Mouse (Mus musculus): ENCODE data around the gene Aars.
"Not testable (repeated sequence)": the region's sequence is repeated elsewhere in the genome, so short reads cannot be mapped to it uniquely, and the experiment has no call there.

Gene Aars

GRCm38 (mm10) chr8:111032916-111033315, at the start of gene Aars:
Gene Aars, plus strand, starts transcription at chr8:111033144.
- no peak for DNase-seq (ENCODE audit: low spot score)

DNA sequence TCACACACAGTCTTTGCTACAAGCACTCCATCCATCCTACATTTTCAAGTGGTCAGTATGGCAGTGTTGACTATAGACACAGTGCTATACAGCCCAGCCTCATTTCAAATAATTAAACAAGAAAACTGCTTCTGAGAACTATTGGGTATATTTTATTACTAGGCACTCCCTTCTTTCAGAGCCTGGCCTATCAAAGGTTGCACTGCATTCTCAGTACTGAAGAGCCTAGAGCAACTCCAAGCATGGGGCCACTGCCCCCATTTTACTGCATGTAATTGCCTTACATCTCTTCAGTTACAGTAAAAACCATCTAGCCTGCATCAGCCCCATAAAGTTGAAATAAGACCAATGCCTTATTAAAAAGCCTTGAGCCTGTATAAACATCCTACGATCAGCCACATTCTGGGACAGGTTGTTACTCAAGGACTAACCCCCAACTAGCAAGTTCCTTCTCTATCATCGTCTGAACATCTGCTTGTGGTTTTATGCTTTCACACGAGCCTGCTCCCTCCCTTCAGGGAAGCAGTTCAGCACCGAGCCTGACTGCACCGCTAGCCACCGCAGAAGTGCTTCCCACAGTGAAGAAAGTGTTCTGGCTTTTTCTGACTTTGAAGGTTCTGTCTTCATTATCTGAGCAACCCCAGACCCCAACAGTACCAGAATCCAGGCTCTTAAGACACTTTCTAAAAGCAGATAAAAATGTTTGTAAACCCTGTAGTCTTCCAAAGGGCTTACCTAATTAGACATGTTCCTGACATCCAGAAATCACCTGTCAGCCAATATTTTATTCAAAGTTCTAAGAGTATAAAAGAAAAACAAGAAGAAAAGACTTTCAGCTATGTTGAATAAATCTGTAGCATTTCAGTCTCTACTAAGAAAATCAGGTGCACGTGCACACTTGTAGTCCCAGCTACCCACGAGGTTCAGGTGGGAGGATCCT, 44.9 kb upstream of the Aars start:
- DNase-seq (ENCODE audit: low spot score) = no peak

DNA sequence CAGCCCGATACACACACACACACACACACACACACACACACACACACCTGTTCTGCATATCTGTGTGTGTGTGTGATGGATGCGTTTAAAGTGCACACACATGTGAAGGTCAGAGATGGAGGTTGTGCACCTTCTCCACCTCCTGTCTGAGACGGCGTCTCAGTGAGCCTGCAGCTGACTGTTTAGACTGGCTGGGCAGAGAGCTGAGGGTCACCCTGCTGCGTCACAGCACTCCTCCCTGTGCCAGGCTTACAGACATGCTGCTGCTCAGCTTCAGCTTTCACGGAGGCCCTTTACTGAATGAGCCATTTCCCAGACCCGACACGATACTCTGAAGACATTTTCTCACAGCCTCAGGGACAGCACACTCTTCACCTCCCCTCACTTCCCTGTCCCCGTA, 42.9 kb upstream of the Aars start:
- no peak for DNase-seq (ENCODE audit: low spot score)

DNA sequence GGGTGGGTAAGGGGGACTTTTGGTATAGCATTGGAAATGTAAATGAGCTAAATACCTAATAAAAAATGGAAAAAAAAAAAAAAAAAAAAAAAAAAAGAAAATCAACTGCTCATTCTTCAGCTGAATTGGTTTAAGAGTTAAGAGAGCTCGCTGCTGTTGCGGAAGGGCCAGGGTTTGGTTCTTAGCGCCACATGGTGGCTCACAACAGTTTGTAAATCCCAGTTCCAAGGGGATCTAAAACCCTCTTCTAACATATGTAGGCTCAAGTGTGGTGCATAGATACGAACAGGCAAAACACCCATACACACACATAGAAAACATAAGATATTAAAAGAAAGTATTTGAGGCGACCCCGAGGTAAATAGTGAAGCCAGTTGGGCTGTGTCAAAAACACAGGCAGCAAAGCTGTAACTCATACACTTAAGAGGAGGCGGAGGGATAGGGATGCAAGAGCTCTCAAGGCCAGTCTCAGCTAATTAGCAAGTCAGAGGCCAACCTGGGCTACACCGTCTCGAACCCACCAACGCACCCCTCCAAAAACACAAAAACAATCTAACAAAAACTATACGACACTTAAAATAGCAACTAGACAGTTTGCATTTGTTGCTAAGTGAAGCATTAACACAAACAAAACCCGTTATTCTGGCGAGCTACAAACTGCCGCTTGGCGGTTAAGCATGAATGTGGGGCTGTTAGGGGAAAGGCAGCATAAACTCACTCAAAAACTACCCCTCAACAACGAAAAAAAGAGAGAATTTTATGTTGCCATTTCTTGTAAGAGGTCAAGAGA, 36.1 kb upstream of the Aars start:
- DNase-seq (ENCODE audit: low spot score) = no peak

DNA sequence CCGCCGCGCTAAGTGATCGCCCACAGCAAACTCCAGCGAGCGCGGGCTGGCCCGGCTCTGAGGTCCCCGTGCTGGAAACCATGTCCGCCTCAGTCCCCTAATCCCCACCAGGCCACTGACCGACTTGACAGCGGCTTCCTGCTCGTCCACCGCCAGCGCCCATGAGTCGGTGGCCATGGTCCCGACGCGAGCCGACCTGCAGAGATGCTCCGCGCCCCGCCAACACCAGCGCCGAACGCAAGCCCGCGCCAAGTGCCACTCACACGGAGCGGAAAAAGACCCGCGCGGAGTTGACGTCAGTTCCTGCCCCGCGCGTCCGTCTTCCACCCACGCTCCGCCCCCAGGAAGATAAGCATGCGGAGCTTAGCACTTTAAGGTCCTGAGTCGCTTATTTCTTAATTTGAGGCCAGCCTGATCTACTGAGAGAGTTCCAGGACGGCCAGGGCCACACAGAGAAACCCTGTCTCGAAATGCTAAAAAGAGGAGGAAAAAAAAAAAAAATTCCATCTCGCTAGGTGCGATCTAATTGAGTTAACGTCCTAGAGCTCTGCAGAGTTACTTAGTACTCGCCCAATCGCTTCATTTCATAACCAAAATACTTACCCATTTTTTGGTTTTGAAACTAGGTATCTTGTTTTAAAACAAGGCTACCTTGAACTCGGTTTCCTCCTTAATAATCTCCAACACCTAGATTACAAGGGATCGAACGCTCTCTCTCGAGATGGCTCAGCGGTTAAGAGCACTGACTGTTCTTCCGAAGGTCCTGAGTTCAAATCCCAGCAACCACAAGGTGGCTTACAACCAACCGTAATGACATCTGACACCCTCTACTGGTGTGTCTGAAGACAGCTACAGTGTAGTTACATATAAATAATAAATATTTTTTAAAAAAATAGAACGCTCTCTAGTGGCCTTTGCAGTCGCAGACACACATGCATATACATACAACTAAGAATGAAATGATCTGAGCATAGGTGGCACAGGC, 35.1 kb upstream of the Aars start, which contains the start of gene Ddx19a:
Gene Ddx19a (minus strand): TSS at position 254 of the 985 bp plus-strand sequence.
- DNase-seq (ENCODE audit: low spot score) = peak; percentile 89

DNA sequence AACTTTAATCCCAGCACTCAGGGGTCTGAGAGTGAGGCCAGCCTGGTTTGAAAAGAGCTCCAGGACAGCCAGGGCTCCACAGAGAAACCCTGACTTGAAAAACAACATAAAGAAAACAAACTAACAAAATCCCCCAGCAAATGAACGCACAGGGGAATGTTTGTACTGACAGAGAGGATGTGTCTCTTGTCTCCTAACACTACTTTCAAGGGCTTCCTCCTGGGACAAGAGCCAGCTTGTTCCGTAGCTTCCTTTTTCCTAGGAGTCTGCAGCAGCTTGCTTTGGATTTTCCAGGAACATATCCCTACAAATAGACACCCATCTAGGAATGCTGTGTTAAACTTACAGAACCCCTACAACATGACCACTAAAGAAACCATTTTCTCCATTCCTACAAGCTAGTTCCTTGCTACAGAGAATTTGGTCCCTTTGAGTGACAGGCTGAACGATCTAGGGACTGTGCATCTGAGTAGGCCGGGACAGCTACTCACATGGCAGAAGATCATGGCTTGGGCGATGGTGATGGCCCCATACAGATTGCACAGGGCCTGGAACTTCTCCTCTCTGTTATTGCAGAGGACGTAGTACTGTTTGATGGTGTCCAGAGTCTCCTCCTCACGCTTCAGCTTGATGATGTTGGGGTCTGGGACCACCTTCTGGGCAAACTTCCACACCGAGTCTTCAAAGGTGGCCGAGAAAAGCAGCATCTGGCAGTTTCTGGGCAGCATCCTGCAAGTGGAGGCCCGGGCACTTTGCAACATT, 22.5 kb upstream of the Aars start:
- not testable (repeated sequence) for DNase-seq (ENCODE audit: low spot score)

DNA sequence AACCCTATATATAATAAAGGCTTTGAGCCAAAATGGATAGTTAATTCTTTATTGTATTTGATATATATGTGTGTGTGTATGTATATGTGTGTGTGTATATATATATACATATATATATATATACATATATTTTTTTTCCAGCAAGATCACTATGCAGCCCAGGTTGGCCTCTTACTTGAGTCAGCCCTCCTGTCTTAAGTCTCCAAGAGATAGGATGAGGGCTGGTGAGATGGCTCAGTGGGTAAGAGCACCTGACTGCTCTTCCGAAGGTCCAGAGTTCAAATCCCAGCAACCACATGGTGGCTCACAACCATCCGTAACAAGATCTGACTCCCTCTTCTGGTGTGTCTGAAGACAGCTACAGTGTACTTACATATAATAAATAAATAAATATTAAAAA, 6.3 kb upstream of the Aars start:
- not testable (repeated sequence) for DNase-seq (ENCODE audit: low spot score)

- DNase-seq (ENCODE audit: low spot score) = peak; percentile 88
These were observed 5.5 kb upstream of the Aars start for GRCm38 (mm10) chr8:111027391-111027937.

DNA sequence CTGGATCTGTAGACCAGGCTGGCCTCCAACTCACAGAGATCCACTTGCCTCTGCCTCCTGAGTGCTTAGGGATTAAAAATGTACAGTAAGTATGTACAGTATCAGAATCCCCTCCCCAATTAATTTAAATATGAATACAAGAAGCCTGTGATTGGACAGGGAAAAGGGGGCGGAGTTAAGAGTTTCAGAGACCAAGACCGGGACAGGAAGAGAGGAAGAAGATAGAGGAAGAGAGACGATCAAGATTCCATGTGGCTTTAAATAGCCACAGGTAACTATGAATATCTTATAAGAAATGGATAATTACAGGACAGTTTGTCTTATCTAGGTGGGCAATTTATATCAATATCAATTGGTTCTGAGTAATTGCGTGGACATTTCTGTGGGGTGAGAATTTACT, 3.4 kb upstream of the Aars start:
- DNase-seq (ENCODE audit: low spot score) = no peak

DNA sequence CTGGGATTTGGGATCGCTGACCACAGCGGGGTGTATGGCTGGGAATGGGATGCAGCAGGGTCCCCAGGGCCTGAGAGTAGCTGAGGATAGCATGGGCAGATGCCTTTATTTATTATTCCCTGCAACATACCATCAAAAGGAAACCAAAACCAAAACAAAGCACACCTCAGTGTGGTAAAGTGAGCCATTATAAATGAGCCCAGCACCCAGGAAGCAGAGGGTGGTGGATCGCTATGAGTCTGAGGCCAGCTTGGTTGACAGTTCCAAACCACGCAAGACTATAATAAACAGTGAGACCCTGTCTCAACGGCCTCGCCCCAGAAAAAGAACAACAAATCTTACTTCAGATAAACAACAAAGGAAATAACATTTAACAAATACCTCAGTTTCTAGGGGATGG, 2.9 kb upstream of the Aars start:
- DNase-seq (ENCODE audit: low spot score) = no peak

GRCm38 (mm10) chr8:111031572-111031971, 1.4 kb upstream of the Aars start, which contains the start of gene Ddx19b:
Gene Ddx19b, minus strand, starts transcription at chr8:111031751.
- no peak for DNase-seq (ENCODE audit: low spot score)

DNA sequence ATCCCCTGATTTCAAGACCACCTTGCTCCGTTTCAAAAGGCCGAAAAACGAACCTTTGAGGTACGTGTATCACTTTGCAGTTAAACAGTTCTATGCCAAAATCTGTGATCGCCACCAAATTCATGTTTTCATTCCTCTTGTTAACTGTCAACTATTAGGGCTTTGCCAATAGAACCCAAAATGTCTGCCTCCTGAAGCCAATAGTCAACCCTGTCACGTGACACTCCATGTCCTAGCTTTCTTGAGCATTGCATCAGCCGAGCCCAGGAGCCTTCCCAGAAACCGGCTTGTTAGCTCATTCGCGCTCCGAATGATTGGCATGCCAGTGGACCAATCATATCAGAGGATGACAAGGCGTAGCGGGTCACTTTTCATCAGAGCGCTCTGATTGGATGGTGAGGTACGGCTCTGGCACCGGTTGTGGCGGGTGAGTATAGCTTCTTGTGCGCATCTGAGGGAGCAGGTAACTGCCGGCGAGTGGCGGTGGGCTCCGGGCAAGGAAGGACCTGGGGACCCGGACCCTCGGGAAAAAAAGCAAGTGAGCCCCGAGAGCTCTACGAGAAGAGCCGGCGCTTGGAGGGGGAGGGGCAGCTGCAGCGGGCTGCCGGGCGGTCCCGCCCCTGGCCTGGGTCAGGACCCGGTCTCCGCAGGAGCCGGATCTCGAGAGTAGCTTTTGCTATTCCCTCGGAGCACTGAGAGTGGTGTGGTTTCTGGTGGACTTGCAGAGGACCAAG, 705 bp downstream of the Aars start:
- DNase-seq (ENCODE audit: low spot score) = peak; percentile 99

DNA sequence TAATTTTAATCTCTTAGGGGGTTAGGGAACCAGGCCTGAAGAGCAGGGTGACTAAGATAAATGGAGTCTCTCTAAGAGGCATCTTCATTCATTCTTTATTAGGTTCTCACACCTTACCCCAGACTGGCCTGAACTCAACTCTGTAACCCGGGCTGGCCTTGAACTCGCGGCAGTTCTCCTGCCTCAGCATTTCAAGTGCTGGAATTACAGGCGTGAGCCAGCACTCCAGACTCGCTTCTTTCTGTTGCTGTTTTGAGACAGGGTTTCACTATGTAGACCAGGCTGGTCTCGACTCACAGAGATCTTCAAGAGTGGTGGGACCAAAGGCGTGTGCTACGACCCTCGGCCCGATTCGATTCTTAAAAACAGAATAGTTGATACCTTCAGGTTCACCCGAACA, 1.3 kb downstream of the Aars start:
- no peak for DNase-seq (ENCODE audit: low spot score)

DNA sequence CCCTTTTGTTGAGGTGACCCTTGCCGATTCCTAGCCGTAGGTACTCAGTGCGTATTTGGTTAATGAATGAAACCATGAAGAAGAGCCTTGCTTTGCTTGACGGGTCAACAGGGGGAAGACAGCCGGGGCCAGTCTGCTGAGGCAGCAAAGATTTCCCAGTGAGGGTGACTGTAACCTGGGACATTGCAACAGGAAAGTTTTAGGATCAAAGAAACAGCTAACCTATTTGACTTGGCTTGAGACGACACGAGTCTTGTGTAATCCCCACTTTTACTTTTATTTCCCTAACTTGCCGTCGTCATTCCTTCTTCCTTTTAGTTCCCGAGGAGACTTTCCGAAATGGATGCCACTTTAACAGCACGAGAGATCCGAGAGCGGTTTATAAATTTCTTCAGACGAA, 3.6 kb downstream of the Aars start:
- no peak for DNase-seq (ENCODE audit: low spot score)

DNA sequence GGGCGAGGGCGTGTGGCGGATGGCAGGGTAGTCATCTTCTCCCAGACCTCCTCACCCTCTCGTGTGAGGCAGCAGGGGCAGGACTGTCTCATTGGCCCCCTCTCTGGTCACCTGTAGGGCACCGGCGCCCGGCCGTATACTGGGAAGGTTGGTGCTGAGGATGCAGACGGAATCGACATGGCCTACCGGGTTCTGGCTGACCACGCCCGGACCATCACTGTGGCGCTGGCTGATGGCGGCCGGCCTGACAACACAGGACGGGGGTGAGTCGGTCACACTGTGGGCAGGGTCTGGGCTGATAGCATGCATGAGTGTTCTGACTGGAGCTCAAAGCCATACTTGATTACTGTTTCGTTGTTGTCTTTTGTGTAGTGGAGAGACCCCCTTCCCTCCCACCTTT, 9.6 kb downstream of the Aars start:
- no peak for DNase-seq (ENCODE audit: low spot score)

GRCm38 (mm10) chr8:111044003-111044734, 11.2 kb downstream of the Aars start:
- no peak for DNase-seq (ENCODE audit: low spot score)

GRCm38 (mm10) chr8:111048694-111049093, 15.8 kb downstream of the Aars start:
- no peak for DNase-seq (ENCODE audit: low spot score)

DNA sequence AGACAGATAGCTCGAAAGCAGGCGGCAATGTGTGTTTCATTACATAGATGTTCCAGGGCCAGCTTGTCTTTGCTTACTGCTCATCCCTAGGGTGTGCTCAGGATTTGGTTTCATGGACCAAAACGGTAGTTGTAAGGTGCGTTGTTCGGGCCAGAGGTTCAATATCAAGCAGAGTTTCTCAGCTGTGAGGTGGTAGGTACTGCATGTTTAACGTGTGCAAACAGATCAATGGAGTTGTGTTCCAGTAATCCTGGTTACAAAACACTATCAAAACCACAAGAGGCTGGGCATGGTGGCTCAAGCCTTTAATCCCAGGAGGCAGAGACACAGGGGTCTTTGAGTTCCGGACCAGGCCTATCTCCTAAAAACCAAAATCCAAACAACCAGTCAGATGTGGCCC, 16.2 kb downstream of the Aars start:
- no peak for DNase-seq (ENCODE audit: low spot score)

- no peak for DNase-seq (ENCODE audit: low spot score)
These were observed 21.0 kb downstream of the Aars start for GRCm38 (mm10) chr8:111053827-111054518.
